23 mouse cellular contexts compared by ENCODE assay signal in genomic region chr10:67573310-67573709, GRCm38 (mm10). TPM values are rescaled to one million over a fixed set of nuclear protein-coding genes. Genes with fewer than 3 reads are reported as not detected.
A peak's percentile ranks its signal among the peaks of the same experiment; 100 is the strongest.
DNase-seq lines count a peak whose midpoint lies in the region; ATAC-seq and TF ChIP-seq lines count a peak whose summit lies in the region.
"Had no signal": no experiment of that assay in that cellular context is flagged by ENCODE, and none has a peak within 500 bp of the region (broad histone marks: within the 10 kb centered on the region; RNA-seq: fewer than 3 reads in every experiment).

No protein-coding gene starts in this region.

- H3K4me3 ChIP-seq in heart, embryonic 13.5 days = no peak overlapping the region
- no peak overlapping the region for H3K4me3 ChIP-seq in embryonic fibroblast, embryonic 13.5 days (ENCODE audit: insufficient read depth, low read length)
- H3K4me3 ChIP-seq: embryonic facial prominence, embryonic 13.5 days; erythroblast, embryonic 14.5 days; forebrain, embryonic 15.5 days; hindbrain, embryonic 13.5 days had no signal

- no peaks in the 10 kb centered on the region for H3K36me3 ChIP-seq in heart, embryonic 13.5 days
- H3K36me3 ChIP-seq: embryonic facial prominence, embryonic 13.5 days; forebrain, embryonic 15.5 days; hindbrain, embryonic 13.5 days had no signal

- WGBS in heart, embryonic 13.5 days = 35% methylated on average over 8 of the region's 8 CpGs

- no peaks in the 10 kb centered on the region for H3K9me3 ChIP-seq in heart, embryonic 13.5 days
- H3K9me3 ChIP-seq: embryonic facial prominence, embryonic 13.5 days; forebrain, embryonic 15.5 days; hindbrain, embryonic 13.5 days had no signal

- no peak for TF ChIP-seq CTCF in brain, embryonic 14.5 days (IDR thresholded peaks at IDR 0.05; ENCODE audit: borderline replicate concordance, extremely low read depth, insufficient read depth, insufficient read length)
- TF ChIP-seq CTCF in embryonic fibroblast, embryonic 13.5 days (IDR thresholded peaks at IDR 0.05; ENCODE audit: borderline replicate concordance, insufficient read depth, low read length) = no peak

- H3K27me3 ChIP-seq in heart, embryonic 13.5 days (replicated peaks) = no peaks in the 10 kb centered on the region
- H3K27me3 ChIP-seq: embryonic facial prominence, embryonic 13.5 days had no signal

- H3K9ac ChIP-seq in heart, embryonic 13.5 days = no peak overlapping the region
- H3K9ac ChIP-seq: embryonic facial prominence, embryonic 13.5 days; forebrain, embryonic 15.5 days; hindbrain, embryonic 13.5 days had no signal

- no peak for DNase-seq in heart, postnatal 36 days
- peak; percentile 14 to 27 for DNase-seq in heart, postnatal 10 days
- no peak for DNase-seq in heart, adult 9 months (ENCODE audit: low spot score in 2 of 2)
- peak; percentile 20 for DNase-seq in brain, embryonic 14.5 days (ENCODE audit: low read depth)
- DNase-seq in embryo, embryonic 9.5 days (ENCODE audit: extremely low spot score) = no peak
- DNase-seq in embryo, embryonic 10 days (ENCODE audit: low spot score) = no peak
- DNase-seq: adrenal gland, adult 2 months; adrenal gland, postnatal 25 days; cerebellum, adult 2 months; cerebellum, postnatal 10 days; embryo, embryonic 11 days; gastrocnemius, postnatal 36 days; heart, adult 18-20 months; kidney, adult 11 months had no signal

- peak overlapping the region; percentile 18; the same call in 1 of the 2 replicates for H3K4me2 ChIP-seq in heart, embryonic 13.5 days
- H3K4me2 ChIP-seq: embryonic facial prominence, embryonic 13.5 days; forebrain, embryonic 15.5 days; hindbrain, embryonic 13.5 days had no signal

- H3K27ac ChIP-seq in heart, embryonic 13.5 days (replicated peaks) = 0 out of 2 replicates have a peak overlapping the region, but pooled peaks have one; percentile 21
- H3K27ac ChIP-seq in embryonic fibroblast, embryonic 13.5 days (ENCODE audit: insufficient read depth, low read length) = peak overlapping the region; percentile 45
- H3K27ac ChIP-seq: embryonic facial prominence, embryonic 13.5 days; forebrain, embryonic 15.5 days; hindbrain, embryonic 13.5 days; hindbrain, postnatal 0 days had no signal

- ATAC-seq in heart, embryonic 13.5 days (ENCODE audit: extremely low read depth, insufficient number of reproducible peaks, low FRiP score, low TSS enrichment) = no peak
- ATAC-seq: forebrain, embryonic 15.5 days; hindbrain, postnatal 0 days had no signal

- no peak for TF ChIP-seq POLR2A in brain, embryonic 14.5 days (IDR thresholded peaks at IDR 0.05; ENCODE audit: borderline replicate concordance, extremely low read depth, insufficient read depth, insufficient read length, poor library complexity, severe bottlenecking)
- no peak for TF ChIP-seq POLR2A in embryonic fibroblast, embryonic 13.5 days (IDR thresholded peaks at IDR 0.05; ENCODE audit: low read depth, low read length)

- intact Hi-C loops in heart, postnatal 36 days (cut with DNase I) = no loop called here
- intact Hi-C loops in heart, postnatal 10 days (cut with DNase I) = no loop called here

- H3K4me1 ChIP-seq in heart, embryonic 13.5 days = peaks cover 24% of the 10 kb centered on the region
- H3K4me1 ChIP-seq in embryonic fibroblast, embryonic 13.5 days (ENCODE audit: control insufficient read depth, insufficient read depth, low read length) = no peaks in the 10 kb centered on the region
- H3K4me1 ChIP-seq: forebrain, embryonic 15.5 days; hindbrain, embryonic 13.5 days had no signal

RNA-seq across cellular contexts. Expression of gene Ado, which starts 24.6 kb away (rescaled TPM):
- 42.8 and 43.2 TPM in 2 replicates for polyA plus RNA-seq in heart, embryonic 13.5 days (2015; fragmentation: Nextera tagmentation; extraction: Ambion mirVana)
- total RNA-seq in heart, postnatal 36 days (2021) = 10 to 100 TPM; 16.4 to 16.6 TPM
- total RNA-seq in heart, postnatal 10 days (2021) = 10 to 100 TPM; 20.9 to 22.7 TPM
- 15.7 and 24.8 TPM in 2 replicates for polyA plus RNA-seq in brain, embryonic 14.5 days (2012; rRNA removed)
- polyA plus RNA-seq in embryonic fibroblast, embryonic 13.5 days (2011; ENCODE audit: insufficient read length, low read depth, missing spikeins) = 24.7 and 25.2 TPM in 2 replicates

RNA-seq across cellular contexts. Expression of gene Egr2, which starts 38.0 kb away (rescaled TPM):
- polyA plus RNA-seq in heart, embryonic 13.5 days (2015; fragmentation: Nextera tagmentation; extraction: Ambion mirVana) = 0.73 and 1.4 TPM in 2 replicates
- total RNA-seq in heart, postnatal 36 days (2021) = 1 to 10 TPM in 1 of 2 experiments, under 1 TPM in 1; 0.27 to 1.2 TPM
- under 1 TPM; 0.60 to 0.99 TPM for total RNA-seq in heart, postnatal 10 days (2021)
- polyA plus RNA-seq in brain, embryonic 14.5 days (2012; rRNA removed) = 0.39 and 1.4 TPM in 2 replicates
- polyA plus RNA-seq in embryonic fibroblast, embryonic 13.5 days (2011; ENCODE audit: insufficient read length, low read depth, missing spikeins) = 11.1 and 17.6 TPM in 2 replicates
- polyA plus RNA-seq: erythroblast, embryonic 14.5 days; forebrain, embryonic 11.5 days; intestine, embryonic 14.5 days had no signal

Comparison
In these comparisons a context has a peak if more than half of its experiments do, and no peak if none do; other contexts are left out.
1. DNase-seq: peak in heart, postnatal 10 days (2 of 2) and brain, embryonic 14.5 days (single experiment); none in heart, postnatal 36 days (0 of 2), heart, adult 9 months (0 of 2), embryo, embryonic 9.5 days (single experiment) and embryo, embryonic 10 days (single experiment).